Mouse (Mus musculus) hematopoietic stem cell, adult 5-6 weeks (primary cell): Measurements from ENCODE around the gene Wnk4. TPM values are rescaled to one million over a fixed set of nuclear protein-coding genes. Genes with fewer than 3 reads are reported as not detected.

Source experiments
- ATAC-seq, 2 experiments: fragments of 125-278 bp in 1 of 2; replicated peaks in 1 of 2; 2 replicates each; pipeline ENCODE4 v1.8.0; 2016 to 2017; ENCODE audit warnings: inconsistent platforms in 2 of 2, mild to moderate bottlenecking in 2 of 2, moderate number of reproducible peaks in 2 of 2, low read depth in 1 of 2, moderate TSS enrichment in 1 of 2; ENCODE audit not compliant: low FRiP score in 2 of 2, poor library complexity in 2 of 2, severe bottlenecking in 2 of 2, insufficient read depth in 1 of 2, low TSS enrichment in 1 of 2
- total RNA-seq: library from RNA; stranded (forward); fragments of 172-1452, 232-1000 nt; gene quantifications from 2 replicates; pipeline ENCODE4 v1.2.3, GENCODE M21; 2017

Wnk4 gene
- total RNA-seq, 1 experiment from 2014 or later, result not detected

GRCm38 (mm10) chr11:101262272-101262967, 2.1 kb downstream of the Wnk4 start:
- ATAC-seq, result no peak

DNA sequence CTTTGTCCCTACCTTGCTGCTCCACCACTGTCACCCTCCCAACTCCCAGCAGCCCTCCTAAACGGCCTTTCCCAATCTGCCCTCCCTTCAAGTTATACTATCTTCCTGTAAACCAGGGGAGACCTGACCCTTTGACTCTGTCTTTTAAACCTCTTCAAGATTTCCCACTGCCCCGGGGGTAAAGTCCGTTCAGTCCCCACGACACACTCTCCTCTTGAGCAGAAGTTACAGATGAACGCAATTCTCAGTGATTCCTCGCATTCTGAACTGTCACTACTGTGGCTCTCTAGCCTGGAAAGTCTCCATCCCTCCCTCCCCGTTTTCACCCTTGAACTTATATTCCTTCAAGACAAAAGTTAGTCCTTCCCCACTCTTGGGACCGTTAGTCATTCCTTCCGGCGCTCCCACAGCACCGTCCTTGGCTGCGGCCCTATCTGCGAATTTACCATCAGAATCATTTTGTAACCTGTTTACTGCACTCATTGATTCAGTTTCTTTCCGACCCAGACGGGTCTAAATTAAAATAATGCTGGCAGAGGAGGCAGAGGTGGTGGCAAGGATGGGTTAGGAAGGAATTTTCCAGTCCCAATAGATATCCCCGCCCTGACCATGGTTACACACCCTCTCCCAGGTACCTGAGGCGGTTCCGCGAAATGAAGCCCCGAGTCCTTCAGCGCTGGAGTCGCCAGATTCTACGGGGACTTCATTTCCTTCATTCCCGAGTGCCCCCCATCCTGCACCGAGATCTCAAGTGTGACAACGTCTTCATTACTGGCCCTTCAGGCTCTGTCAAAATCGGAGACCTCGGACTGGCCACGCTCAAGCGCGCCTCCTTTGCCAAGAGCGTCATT, 3.0 kb downstream of the Wnk4 start:
- no peak for ATAC-seq

DNA sequence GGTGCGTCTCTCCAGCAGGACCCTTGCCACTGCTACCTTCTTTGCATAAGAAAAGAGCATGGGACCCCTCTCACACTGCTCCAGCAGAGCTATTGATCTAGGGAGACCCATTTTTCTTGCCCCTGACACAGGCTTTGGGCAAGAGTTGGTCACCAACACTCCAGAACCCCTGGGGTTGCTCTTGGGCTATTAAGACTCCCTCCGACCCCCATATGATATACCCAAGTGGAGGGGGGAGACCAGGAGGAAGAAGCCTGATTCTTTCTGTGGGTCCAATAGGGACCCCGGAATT, 3.6 kb downstream of the Wnk4 start:
- ATAC-seq, result no peak

- ATAC-seq, result no peak
Measured at GRCm38 (mm10) chr11:101264954-101265471, 4.6 kb downstream of the Wnk4 start.

DNA sequence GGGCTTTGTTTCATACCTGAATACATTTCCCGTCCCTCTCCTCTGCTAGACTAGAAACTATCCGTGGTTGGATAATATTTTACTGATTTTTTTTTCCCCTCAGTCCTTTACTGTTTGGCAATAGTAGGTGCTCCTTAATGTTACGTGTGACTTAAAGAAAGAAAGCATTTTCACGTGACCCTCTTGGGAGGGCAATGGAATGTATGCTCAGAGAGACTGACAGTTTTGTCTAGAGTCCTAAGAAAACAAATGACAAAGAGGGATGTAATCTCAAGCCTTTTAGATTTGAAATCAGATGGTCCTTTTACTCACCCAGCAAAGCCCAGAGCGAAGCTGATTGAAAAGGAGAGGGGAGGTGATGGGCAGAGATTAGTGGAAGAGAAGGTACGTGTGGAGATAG, 5.5 kb downstream of the Wnk4 start:
- no peak for ATAC-seq

DNA sequence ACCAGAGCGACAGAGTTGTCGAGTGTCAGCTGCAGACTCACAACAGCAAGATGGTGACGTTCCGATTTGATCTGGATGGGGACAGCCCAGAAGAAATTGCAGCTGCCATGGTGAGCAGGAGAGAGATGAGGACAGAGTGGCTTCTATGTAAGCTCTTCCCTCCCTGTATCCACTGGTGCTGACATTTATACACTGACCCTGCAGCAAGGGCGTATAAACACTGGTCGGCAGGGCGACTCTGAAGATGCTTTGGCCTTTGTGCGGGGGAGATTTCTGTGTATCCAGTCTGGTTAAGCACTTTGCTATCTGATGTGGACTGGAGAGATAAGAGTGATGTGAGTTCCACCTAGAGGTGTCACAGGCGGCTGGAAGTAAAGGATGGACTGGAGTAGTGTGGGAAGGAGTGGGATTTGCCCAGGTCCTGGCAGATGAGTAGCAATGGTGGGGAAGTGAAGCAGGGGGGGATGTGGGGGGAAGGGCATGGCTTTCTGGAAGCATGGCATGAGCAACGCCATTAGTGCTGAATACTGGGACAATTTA, 9.3 kb downstream of the Wnk4 start:
- ATAC-seq, result no peak

- ATAC-seq, result no peak
Measured at GRCm38 (mm10) chr11:101272446-101272845, 12.1 kb downstream of the Wnk4 start.

DNA sequence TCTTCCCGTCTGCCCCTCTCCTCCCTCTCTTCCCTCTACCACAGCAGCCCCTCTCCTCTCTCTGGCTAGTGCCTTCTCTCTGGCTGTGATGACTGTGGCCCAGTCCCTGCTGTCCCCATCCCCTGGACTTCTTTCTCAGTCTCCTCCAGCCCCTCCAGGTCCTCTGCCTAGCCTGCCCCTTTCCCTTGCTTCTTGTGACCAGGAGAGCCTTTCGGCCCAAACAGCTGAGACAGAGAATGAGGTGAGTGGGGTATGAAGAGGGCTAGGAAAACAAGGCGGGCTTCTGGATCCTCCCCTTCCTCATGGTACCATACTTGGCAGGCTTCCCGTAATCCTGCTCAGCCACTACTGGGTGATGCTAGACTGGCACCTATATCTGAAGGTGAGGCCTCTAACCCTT, 14.9 kb downstream of the Wnk4 start:
- ATAC-seq, result no peak

GRCm38 (mm10) chr11:101276319-101277070, 16.1 kb downstream of the Wnk4 start:
- ATAC-seq, result no peak

- ATAC-seq, result no peak
Measured at GRCm38 (mm10) chr11:101277381-101278222, 17.2 kb downstream of the Wnk4 start.

DNA sequence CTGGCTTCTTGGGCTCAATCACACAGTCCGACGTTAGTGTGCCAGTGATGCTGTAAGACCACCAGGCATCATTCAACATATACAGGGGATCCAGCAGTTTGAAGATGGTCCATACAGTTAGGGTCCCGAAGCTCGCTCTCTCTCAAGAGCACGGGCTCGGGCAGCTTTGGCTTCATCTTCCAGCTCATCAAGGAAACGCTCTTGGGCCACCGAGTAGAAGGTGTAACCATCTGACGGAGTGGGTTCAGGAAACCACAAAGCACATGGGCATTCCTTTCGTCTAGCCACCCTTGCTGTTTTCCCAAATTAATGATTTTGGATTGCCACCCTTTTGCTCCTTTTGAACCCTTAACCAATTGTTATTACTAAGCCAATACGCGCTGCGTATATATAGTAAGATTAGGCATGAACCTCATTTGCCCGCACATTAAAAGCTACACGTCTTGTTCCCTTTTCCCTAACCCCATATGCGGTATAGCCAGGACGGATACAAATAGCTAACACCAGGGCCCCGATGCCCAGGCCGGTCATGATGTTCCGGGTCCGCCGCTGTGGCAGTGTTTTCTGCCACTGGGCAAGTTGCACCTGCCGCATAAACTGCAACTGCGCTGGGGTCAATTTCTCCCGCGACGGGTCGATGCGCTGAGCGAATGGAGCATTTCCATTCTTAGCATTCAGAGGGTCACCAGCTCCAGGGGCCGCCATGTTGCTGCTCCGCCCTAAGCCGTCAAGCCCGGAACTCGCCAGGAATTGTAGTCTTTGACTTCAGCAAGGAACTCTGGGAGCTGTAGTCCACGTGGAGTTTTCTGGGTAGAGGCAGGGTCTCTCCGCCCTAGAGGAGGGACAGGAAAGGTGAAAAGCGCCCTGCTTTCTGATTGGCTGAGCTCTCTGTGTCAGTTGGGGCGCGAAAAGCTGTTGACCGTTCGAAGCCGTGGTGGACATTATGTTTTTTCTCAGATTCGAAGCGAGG, 18.1 kb downstream of the Wnk4 start, which contains the start of the genes Cntd1 and Coa3:
Gene Cntd1 (plus strand): TSS at position 790 of the 970 bp plus-strand sequence.
Gene Coa3 (minus strand): TSS at position 892 of the 970 bp plus-strand sequence.
- peak; percentile 96 to 97 for ATAC-seq

DNA sequence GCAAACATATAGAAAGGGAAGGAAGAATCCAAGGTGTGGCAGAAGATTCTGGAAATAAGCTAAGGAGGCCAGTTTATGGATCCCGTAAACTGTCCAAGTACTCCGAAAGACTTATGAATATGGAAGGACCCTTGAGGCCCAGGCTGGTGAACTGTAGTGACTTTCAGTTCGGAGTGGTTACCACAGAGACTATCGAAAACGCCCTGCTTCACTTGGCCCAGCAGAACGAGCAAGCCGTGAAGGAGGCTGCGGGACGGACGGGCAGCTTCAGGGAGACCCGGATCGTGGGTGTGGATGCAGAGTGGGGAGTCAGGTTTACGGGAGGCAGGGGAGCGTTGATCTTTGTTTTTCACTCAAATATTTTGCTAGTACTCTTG, 18.8 kb downstream of the Wnk4 start:
- ATAC-seq, result 0 out of 4 replicates have a peak, but pooled peaks of 1 of the 2 experiments have one; percentile 7

- no peak for ATAC-seq
Measured at GRCm38 (mm10) chr11:101280837-101281236, 20.5 kb downstream of the Wnk4 start.

GRCm38 (mm10) chr11:101282896-101283295, 22.5 kb downstream of the Wnk4 start:
- no peak for ATAC-seq

- no peak for ATAC-seq
Measured at GRCm38 (mm10) chr11:101283805-101284204, 23.4 kb downstream of the Wnk4 start.

GRCm38 (mm10) chr11:101287306-101287705, 26.9 kb downstream of the Wnk4 start:
- no peak for ATAC-seq
